Mouse (Mus musculus): ENCODE results near the gene Ifna1. TPM values are rescaled to one million over a fixed set of nuclear protein-coding genes. Genes with fewer than 3 reads are reported as not detected.

Gene Ifna1
- polyA plus RNA-seq, 1 experiment from 2014 or later = not detected

GRCm38 (mm10) chr4:88838828-88839227 lies 11.1 kb upstream of the Ifna1 start:
- ATAC-seq = no peak
- WGBS = 47% methylated on average over 3 of the region's 3 CpGs
- Histone ChIP-seq H3K27me3 (replicated peaks; ENCODE audit: control insufficient read depth, insufficient read depth, low read length) (no peaks in the 10 kb centered on the region), H3K36me3 (ENCODE audit: control insufficient read depth, insufficient read depth, low read length) (no peaks in the 10 kb centered on the region), H3K27ac (ENCODE audit: low read length) (no peak overlapping the region), H3K9me3 (ENCODE audit: control insufficient read depth, low read length) (no peaks in the 10 kb centered on the region), H3K4me1 (ENCODE audit: control insufficient read depth, insufficient read depth, low read length) (no peaks in the 10 kb centered on the region), H3K9ac (ENCODE audit: low read depth, low read length) (no peak overlapping the region), H3K4me3 (ENCODE audit: low read length) (no peak overlapping the region), H3K4me2 (ENCODE audit: low read depth, low read length) (no peak overlapping the region)

- no peaks in the 10 kb centered on the region for H3K9me3 ChIP-seq (ENCODE audit: control insufficient read depth, low read length)
- no peaks in the 10 kb centered on the region for H3K27me3 ChIP-seq (replicated peaks; ENCODE audit: control insufficient read depth, insufficient read depth, low read length)
- 72% methylated on average over 3 of the region's 3 CpGs for WGBS
- no peak overlapping the region for H3K4me3 ChIP-seq (ENCODE audit: low read length)
- H3K36me3 ChIP-seq (ENCODE audit: control insufficient read depth, insufficient read depth, low read length) = no peaks in the 10 kb centered on the region
- no peak overlapping the region for H3K4me2 ChIP-seq (ENCODE audit: low read depth, low read length)
- no peak overlapping the region for H3K27ac ChIP-seq (ENCODE audit: low read length)
- no peak overlapping the region for H3K9ac ChIP-seq (ENCODE audit: low read depth, low read length)
- no peaks in the 10 kb centered on the region for H3K4me1 ChIP-seq (ENCODE audit: control insufficient read depth, insufficient read depth, low read length)
- no peak for ATAC-seq
Observed at GRCm38 (mm10) chr4:88840058-88840457, 9.8 kb upstream of the Ifna1 start.

GRCm38 (mm10) chr4:88841438-88841911 lies 8.4 kb upstream of the Ifna1 start, which contains the start of gene Ifna4:
Gene Ifna4 (plus strand): TSS chr4:88841861.
- no peaks in the 10 kb centered on the region for H3K36me3 ChIP-seq (ENCODE audit: control insufficient read depth, insufficient read depth, low read length)
- no peaks in the 10 kb centered on the region for H3K27me3 ChIP-seq (replicated peaks; ENCODE audit: control insufficient read depth, insufficient read depth, low read length)
- H3K9me3 ChIP-seq (ENCODE audit: control insufficient read depth, low read length) = no peaks in the 10 kb centered on the region
- no peak within 1 kb of the TSS for H3K4me2 ChIP-seq (ENCODE audit: low read depth, low read length)
- ATAC-seq = no peak
- H3K27ac ChIP-seq (ENCODE audit: low read length) = no peak within 1 kb of the TSS
- no peak within 1 kb of the TSS for H3K4me3 ChIP-seq (ENCODE audit: low read length)
- H3K9ac ChIP-seq (ENCODE audit: low read depth, low read length) = no peak within 1 kb of the TSS
- no peaks in the 10 kb centered on the region for H3K4me1 ChIP-seq (ENCODE audit: control insufficient read depth, insufficient read depth, low read length)
- WGBS = 62% methylated on average over 2 of the region's 2 CpGs

GRCm38 (mm10) chr4:88845334-88845733 lies 4.6 kb upstream of the Ifna1 start:
- Histone ChIP-seq H3K27ac (ENCODE audit: low read length) (no peak overlapping the region), H3K9me3 (ENCODE audit: control insufficient read depth, low read length) (no peaks in the 10 kb centered on the region), H3K4me3 (ENCODE audit: low read length) (no peak overlapping the region), H3K9ac (ENCODE audit: low read depth, low read length) (no peak overlapping the region), H3K27me3 (replicated peaks; ENCODE audit: control insufficient read depth, insufficient read depth, low read length) (no peaks in the 10 kb centered on the region), H3K4me1 (ENCODE audit: control insufficient read depth, insufficient read depth, low read length) (no peaks in the 10 kb centered on the region), H3K36me3 (ENCODE audit: control insufficient read depth, insufficient read depth, low read length) (no peaks in the 10 kb centered on the region), H3K4me2 (ENCODE audit: low read depth, low read length) (no peak overlapping the region)
- no peak for ATAC-seq
- 62% methylated on average over 2 of the region's 2 CpGs for WGBS

- no peaks in the 10 kb centered on the region for H3K4me1 ChIP-seq (ENCODE audit: control insufficient read depth, insufficient read depth, low read length)
- no peak for ATAC-seq
- 68% methylated on average over 4 of the region's 4 CpGs for WGBS
- H3K36me3 ChIP-seq (ENCODE audit: control insufficient read depth, insufficient read depth, low read length) = no peaks in the 10 kb centered on the region
- no peak overlapping the region for H3K27ac ChIP-seq (ENCODE audit: low read length)
- H3K9ac ChIP-seq (ENCODE audit: low read depth, low read length) = no peak overlapping the region
- no peak overlapping the region for H3K4me2 ChIP-seq (ENCODE audit: low read depth, low read length)
- no peaks in the 10 kb centered on the region for H3K27me3 ChIP-seq (replicated peaks; ENCODE audit: control insufficient read depth, insufficient read depth, low read length)
- H3K4me3 ChIP-seq (ENCODE audit: low read length) = no peak overlapping the region
- H3K9me3 ChIP-seq (ENCODE audit: control insufficient read depth, low read length) = no peaks in the 10 kb centered on the region
Observed at GRCm38 (mm10) chr4:88851026-88851763, 1.3 kb downstream of the Ifna1 start.

- Histone ChIP-seq H3K9ac (ENCODE audit: low read depth, low read length) (no peak overlapping the region), H3K4me3 (ENCODE audit: low read length) (no peak overlapping the region), H3K4me1 (ENCODE audit: control insufficient read depth, insufficient read depth, low read length) (peaks cover 6% of the 10 kb centered on the region; the same call in 1 of the 2 replicates), H3K27me3 (replicated peaks; ENCODE audit: control insufficient read depth, insufficient read depth, low read length) (no peaks in the 10 kb centered on the region; the same call in 1 of the 2 replicates), H3K27ac (ENCODE audit: low read length) (no peak overlapping the region), H3K4me2 (ENCODE audit: low read depth, low read length) (no peak overlapping the region), H3K9me3 (ENCODE audit: control insufficient read depth, low read length) (no peaks in the 10 kb centered on the region), H3K36me3 (ENCODE audit: control insufficient read depth, insufficient read depth, low read length) (no peaks in the 10 kb centered on the region)
- no peak for ATAC-seq
Observed at GRCm38 (mm10) chr4:88859214-88859613, 9.3 kb downstream of the Ifna1 start.

GRCm38 (mm10) chr4:88863309-88863708 lies 13.4 kb downstream of the Ifna1 start:
- Histone ChIP-seq H3K9me3 (ENCODE audit: control insufficient read depth, low read length) (no peaks in the 10 kb centered on the region), H3K36me3 (ENCODE audit: control insufficient read depth, insufficient read depth, low read length) (no peaks in the 10 kb centered on the region), H3K27me3 (replicated peaks; ENCODE audit: control insufficient read depth, insufficient read depth, low read length) (no peaks in the 10 kb centered on the region; the same call in 1 of the 2 replicates), H3K9ac (ENCODE audit: low read depth, low read length) (no peak overlapping the region), H3K4me3 (ENCODE audit: low read length) (no peak overlapping the region), H3K27ac (ENCODE audit: low read length) (no peak overlapping the region), H3K4me1 (ENCODE audit: control insufficient read depth, insufficient read depth, low read length) (peaks cover 6% of the 10 kb centered on the region; the same call in 1 of the 2 replicates), H3K4me2 (ENCODE audit: low read depth, low read length) (no peak overlapping the region)
- 7% methylated on average over 7 of the region's 7 CpGs for WGBS
- ATAC-seq = no peak

GRCm38 (mm10) chr4:88864599-88864998 lies 14.7 kb downstream of the Ifna1 start:
- WGBS = 65% methylated on average over 9 of the region's 9 CpGs
- no peak overlapping the region for H3K9ac ChIP-seq (ENCODE audit: low read depth, low read length)
- no peaks in the 10 kb centered on the region for H3K9me3 ChIP-seq (ENCODE audit: control insufficient read depth, low read length)
- no peak overlapping the region for H3K27ac ChIP-seq (ENCODE audit: low read length)
- peaks cover 6% of the 10 kb centered on the region; the same call in 1 of the 2 replicates for H3K4me1 ChIP-seq (ENCODE audit: control insufficient read depth, insufficient read depth, low read length)
- H3K4me2 ChIP-seq (ENCODE audit: low read depth, low read length) = no peak overlapping the region
- H3K36me3 ChIP-seq (ENCODE audit: control insufficient read depth, insufficient read depth, low read length) = no peaks in the 10 kb centered on the region
- no peak overlapping the region for H3K4me3 ChIP-seq (ENCODE audit: low read length)
- no peaks in the 10 kb centered on the region; the same call in 1 of the 2 replicates for H3K27me3 ChIP-seq (replicated peaks; ENCODE audit: control insufficient read depth, insufficient read depth, low read length)
- ATAC-seq = no peak

- no peaks in the 10 kb centered on the region for H3K36me3 ChIP-seq (ENCODE audit: control insufficient read depth, insufficient read depth, low read length)
- H3K27ac ChIP-seq (ENCODE audit: low read length) = no peak overlapping the region
- H3K4me2 ChIP-seq (ENCODE audit: low read depth, low read length) = no peak overlapping the region
- WGBS = 57% methylated on average over 6 of the region's 6 CpGs
- H3K4me1 ChIP-seq (ENCODE audit: control insufficient read depth, insufficient read depth, low read length) = peaks cover 6% of the 10 kb centered on the region; the same call in 1 of the 2 replicates
- H3K9me3 ChIP-seq (ENCODE audit: control insufficient read depth, low read length) = no peaks in the 10 kb centered on the region
- no peak for ATAC-seq
- H3K4me3 ChIP-seq (ENCODE audit: low read length) = no peak overlapping the region
- no peak overlapping the region for H3K9ac ChIP-seq (ENCODE audit: low read depth, low read length)
- no peaks in the 10 kb centered on the region; the same call in 1 of the 2 replicates for H3K27me3 ChIP-seq (replicated peaks; ENCODE audit: control insufficient read depth, insufficient read depth, low read length)
Observed at GRCm38 (mm10) chr4:88865011-88865569, 15.2 kb downstream of the Ifna1 start.

All from intestine, embryonic 16.5 days (tissue).